Mouse (Mus musculus) telencephalon, adult 2 months (tissue): ENCODE measurements around the gene Rpe.
"Not testable (repeated sequence)": the region's sequence is repeated elsewhere in the genome, so short reads cannot be mapped to it uniquely, and the experiment has no call there.

Source experiments
- DNase-seq: peaks from one replicate; pipeline ENCODE4 v3.0.0-alpha.2; 2011; ENCODE audit warnings: low read depth, low spot score

Rpe gene

GRCm38 (mm10) chr1:66700693-66701575, at the start of gene Rpe:
Gene Rpe, plus strand, starts transcription at chr1:66700831.
- peak; percentile 87 for DNase-seq

DNA sequence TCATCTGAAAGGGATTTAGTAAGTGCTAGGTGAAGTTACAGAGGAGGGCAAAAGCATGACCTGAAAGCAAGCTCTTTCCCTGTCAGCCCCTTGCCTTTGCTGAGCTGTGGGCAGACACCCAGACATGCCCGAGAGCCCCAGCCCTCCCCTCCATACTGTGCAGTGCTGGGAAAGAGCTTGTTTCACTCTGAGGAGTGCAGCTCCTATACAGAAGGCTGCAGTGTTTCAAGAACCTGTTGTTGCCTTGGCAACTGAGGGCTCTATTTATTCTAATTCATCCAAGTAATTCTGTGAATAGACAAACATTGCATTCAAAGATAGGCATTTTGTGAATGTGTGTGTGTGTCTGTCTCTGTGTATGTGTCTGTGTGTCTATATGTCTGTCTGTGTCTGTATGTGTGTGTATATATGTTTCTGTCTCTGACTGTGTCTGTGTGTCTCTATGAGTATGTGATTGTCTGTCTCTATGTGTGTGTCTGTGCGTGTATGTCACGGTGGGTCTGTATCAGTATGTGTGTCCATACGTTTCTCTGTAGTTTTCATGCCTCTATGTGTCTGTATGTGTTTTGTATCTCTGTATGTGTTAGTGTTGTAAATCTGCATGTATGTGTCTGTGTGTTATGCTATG, 45.4 kb upstream of the Rpe start:
- DNase-seq, result no peak

- peak; percentile 59 for DNase-seq
These were observed 44.9 kb upstream of the Rpe start for GRCm38 (mm10) chr1:66655747-66656119.

- DNase-seq, result no peak
These were observed 29.2 kb upstream of the Rpe start for GRCm38 (mm10) chr1:66671475-66671874.

- no peak for DNase-seq
These were observed 27.8 kb upstream of the Rpe start for GRCm38 (mm10) chr1:66672812-66673211.

GRCm38 (mm10) chr1:66677928-66678327, 22.7 kb upstream of the Rpe start:
- DNase-seq, result no peak

GRCm38 (mm10) chr1:66678662-66679061, 22.0 kb upstream of the Rpe start:
- DNase-seq, result no peak

DNA sequence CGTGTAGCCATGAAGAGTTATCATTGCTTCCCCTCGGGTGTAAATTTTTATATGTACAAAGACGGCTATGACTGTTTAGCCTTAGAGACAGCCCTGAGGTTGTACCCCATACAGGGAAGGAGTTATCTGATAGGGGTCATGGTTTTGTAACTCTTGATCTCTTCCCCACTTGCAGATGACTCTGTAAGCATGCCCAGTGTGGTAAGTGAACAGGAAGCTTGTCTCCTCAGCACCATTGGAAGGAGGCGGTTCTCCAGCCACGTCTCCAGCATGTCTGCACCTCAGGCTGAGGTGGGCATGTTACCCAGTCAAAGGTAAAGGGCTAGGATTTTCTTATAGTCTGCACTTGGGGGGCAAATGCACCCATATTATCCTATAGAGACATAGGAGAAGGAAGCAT, 17.7 kb upstream of the Rpe start:
- no peak for DNase-seq

GRCm38 (mm10) chr1:66691772-66692171, 8.9 kb upstream of the Rpe start:
- no peak for DNase-seq

DNA sequence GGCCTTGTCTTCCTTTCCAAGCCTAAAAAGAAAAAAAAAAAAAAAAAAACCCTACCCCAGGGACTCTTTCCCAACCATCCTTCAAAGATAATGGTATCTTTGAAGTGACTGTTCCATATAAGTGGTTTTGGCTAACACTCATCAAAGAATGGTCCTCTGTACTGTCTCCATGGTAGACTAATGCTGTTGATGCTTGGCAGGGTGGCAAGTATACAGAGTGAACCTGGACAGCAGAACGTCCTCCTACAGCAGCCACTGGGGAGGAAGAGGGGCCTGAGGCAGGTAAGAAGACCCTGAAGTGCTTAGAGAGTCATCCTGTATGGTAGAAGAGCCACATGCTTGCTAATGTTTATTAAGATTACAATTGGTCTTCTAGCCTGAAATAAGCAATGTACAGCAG, 8.3 kb upstream of the Rpe start:
- DNase-seq, result no peak

DNA sequence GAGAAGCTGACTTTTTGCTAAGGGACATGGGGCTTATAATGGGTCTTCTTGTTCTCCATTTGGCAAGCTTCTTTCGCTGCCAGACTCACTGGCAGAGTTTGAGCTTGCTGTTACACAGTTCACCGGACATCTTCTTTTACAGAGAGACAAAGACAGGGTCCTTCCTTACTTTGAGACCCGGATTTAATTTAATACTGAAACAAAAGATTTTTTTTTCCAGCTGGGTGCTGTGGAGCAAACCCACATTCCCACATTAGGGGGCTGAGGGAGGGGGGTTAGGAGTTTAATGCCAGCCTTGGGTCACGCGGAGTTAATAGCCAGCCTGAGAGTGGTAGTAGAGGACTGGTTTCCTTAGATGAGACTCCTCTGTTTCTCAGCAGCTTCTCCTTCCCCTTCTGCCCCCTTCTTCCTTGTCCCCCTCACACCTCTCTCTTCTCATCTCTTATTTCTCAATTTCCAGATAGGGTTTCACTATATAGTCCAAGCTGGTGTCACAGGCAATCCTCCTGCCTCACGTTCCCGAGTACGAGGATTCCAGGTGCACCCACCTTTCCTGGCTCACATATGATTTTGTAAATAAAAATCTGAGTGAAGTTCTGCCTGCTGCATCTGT, 7.7 kb upstream of the Rpe start:
- no peak for DNase-seq

DNA sequence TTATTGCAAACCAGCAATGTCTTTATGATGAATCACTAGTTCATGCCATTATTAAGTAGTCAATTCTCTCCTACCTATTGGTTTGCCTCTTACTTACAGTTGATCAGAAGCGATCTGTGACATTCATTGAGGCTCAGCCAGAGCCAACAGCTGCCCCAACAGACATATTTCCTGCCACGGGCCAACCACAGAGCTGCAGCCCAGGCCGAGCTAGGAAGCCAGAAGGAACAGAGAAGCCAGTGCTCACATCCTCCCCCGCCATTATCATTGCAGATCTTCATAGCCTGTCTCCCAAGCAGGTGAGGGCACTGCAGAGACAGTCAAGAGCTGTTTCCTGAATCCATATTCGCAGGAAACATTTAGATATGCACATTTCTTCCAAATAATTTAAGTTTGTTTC, 6.4 kb upstream of the Rpe start:
- DNase-seq, result no peak

DNA sequence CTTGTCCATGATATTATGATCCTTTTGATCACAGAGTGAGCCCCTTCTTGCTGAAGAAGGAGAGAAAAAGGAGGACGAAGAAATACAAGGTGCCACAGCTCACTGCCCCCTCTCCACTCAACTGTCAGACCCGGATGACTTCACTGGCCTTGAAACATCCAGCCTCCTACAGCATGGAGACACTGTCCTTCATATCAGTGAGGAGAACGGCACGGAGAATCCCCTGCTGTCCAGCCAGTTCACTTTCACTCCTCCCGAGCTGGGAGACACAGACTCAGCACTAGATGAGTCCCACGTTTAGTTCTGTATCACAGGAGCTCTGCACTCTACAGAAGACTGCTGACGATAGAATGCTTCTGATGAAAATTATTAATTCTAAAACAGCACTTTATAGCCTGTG, 5.3 kb upstream of the Rpe start:
- DNase-seq, result no peak

DNA sequence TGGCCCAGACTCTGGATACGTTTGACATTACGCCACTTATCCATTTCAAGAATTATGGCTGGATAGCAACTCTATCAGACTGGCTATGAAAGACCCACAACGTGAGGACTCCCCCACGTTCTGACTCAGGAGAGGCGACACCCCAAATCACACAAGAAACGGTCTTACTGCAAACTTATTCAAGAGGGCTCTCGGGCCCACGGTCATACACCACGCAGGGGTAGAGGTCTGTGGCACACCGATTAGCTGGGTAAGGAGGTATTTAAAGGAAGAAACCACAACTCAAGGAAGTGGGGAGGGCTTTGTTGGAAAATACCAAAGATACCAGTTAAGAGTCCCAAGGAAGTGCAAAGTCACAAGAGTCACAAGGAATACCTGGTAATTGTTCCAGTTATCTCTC, 1.0 kb upstream of the Rpe start:
- DNase-seq, result not testable (repeated sequence)

DNA sequence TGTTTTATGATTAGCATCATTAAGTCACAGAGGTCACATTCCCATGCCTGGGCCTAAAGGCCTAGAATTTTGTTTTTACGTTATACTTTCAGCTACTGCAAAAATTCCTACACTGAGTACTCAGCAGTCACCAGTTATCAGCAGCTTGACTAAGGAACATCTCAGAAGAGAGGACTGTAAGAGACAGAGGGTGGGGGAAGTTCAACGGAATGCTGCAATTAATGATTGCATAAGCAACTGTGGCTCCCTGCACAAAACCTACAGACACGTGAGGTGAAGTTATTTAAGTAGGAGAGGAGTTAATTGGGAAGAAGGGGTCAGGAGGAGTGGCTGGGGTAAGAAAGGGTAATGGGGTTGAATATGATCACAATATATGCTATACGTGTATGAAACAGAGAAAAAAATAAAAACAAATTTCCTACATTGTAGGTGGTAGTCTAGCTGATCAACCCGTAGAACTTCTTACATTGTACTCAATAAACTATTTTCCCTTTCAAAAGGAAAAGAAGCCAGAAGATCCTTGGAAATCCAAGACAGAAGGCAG, 410 bp upstream of the Rpe start:
- no peak for DNase-seq

GRCm38 (mm10) chr1:66701576-66701940, 927 bp downstream of the Rpe start:
- no peak for DNase-seq

GRCm38 (mm10) chr1:66702623-66703345, 2.2 kb downstream of the Rpe start:
- no peak for DNase-seq

DNA sequence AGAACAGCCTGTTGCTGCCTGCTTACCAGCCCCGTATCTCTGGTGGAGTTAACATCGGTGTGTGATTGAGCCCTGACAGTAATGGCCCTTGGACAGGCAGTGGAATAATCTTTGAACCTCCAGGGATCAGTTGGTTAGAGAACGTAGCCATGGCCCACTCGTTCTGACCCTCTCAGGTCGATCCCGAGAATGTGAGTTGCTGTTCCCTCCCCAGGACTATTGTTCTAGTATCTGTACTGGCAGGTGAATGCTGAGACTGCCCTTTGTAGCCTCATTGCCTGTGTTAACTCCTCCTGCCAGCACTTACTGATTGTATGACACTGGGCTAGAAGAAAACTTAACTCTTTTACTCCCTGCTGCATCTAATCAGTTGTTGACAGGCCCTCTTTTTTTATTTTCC, 3.9 kb downstream of the Rpe start:
- no peak for DNase-seq

DNA sequence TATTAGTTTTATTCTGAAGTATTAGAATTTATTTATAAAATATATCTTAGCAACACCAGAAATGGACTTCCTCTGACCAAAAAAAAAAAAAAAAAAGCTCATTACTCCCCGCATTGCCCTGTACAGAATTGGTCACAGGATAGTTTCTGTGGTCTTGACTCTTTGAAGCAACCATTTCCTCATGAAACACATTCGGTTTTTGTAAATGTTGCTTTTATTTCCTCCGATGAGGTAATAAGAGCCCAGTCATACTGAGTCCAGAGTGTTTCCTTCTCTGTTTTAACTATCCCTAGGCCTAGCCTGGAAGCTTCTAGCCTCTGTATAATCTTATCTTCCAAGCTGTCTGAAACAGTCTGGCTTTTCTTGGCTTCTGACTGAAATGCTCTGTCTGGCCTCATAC, 12.2 kb downstream of the Rpe start:
- DNase-seq, result no peak

DNA sequence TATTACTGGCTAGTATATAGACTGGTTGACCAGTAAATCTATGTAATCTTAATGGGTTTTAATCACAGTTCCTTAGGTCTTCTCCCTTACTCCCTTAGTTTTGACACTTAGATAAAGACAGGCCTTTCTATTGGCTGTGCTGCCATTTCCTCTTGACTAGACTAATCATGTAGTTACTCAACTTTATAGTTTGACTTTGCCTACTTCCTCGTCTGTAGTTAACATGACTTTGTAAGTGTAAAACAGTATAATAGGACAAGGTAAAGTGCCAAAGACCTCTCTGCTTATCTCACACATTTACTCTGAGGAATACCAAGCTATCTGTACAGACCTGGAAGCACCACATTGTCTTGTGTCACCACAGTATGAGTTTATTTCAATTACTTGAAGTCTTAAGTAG, 29.9 kb downstream of the Rpe start:
- no peak for DNase-seq

DNA sequence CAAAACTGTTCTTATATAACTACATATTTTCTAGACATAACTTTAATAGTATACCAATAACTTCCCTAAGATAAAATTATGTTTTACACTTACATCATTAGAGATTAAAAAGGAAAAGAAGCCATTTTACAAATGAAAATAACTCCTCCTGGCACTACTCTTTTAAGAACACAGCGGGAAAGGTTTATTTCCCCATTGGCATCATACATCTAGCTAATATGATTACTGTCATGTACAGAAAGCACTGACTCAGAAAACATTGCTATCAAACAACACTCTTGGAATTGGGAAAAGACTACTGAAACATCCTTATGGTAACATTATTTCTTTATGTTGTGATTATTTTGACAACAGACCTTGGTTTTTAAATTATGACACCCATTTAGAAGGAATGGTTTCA, 68.1 kb downstream of the Rpe start:
- DNase-seq, result no peak
